Comparison of ENCODE assay signal across 8 mouse cellular contexts in genomic region chr11:4308514-4309450, GRCm38 (mm10). TPM values are rescaled to one million over a fixed set of nuclear protein-coding genes. Genes with fewer than 3 reads are reported as not detected.
DNase-seq lines count a peak whose midpoint lies in the region; ATAC-seq lines count a peak whose summit lies in the region.

No protein-coding gene starts in this region.

- H3K36me3 ChIP-seq in embryonic facial prominence, embryonic 14.5 days (ENCODE audit: control insufficient read depth, insufficient read depth, low read length): no peaks in the 10 kb centered on the region
- no peaks in the 10 kb centered on the region for H3K36me3 ChIP-seq in intestine, embryonic 15.5 days
- H3K36me3 ChIP-seq in neural tube, embryonic 13.5 days: no peaks in the 10 kb centered on the region

- H3K4me3 ChIP-seq in embryonic facial prominence, embryonic 14.5 days (ENCODE audit: low read depth, low read length): peak overlapping the region; percentile 7; the same call in 1 of the 2 replicates
- H3K4me3 ChIP-seq in intestine, embryonic 15.5 days (replicated peaks): no peak overlapping the region
- H3K4me3 ChIP-seq in neural tube, embryonic 13.5 days: no peak overlapping the region

- WGBS in embryonic facial prominence, embryonic 14.5 days: 15% methylated on average over 24 of the region's 25 CpGs
- WGBS in intestine, embryonic 15.5 days: 39% methylated on average over 25 of the region's 25 CpGs
- 51% methylated on average over 25 of the region's 25 CpGs for WGBS in neural tube, embryonic 13.5 days

- peak overlapping the region; percentile 90 for H3K27ac ChIP-seq in embryonic facial prominence, embryonic 14.5 days (replicated peaks; ENCODE audit: low read depth, low read length)
- no peak overlapping the region; the same call in 1 of the 2 replicates for H3K27ac ChIP-seq in intestine, embryonic 15.5 days
- peak overlapping the region; percentile 57; the same call in 1 of the 2 replicates for H3K27ac ChIP-seq in neural tube, embryonic 13.5 days (replicated peaks)

- H3K27me3 ChIP-seq in embryonic facial prominence, embryonic 14.5 days (replicated peaks; ENCODE audit: control insufficient read depth, insufficient read depth, low read length): no peaks in the 10 kb centered on the region; the same call in 1 of the 2 replicates
- H3K27me3 ChIP-seq in intestine, embryonic 15.5 days (replicated peaks): no peaks in the 10 kb centered on the region
- no peaks in the 10 kb centered on the region for H3K27me3 ChIP-seq in neural tube, embryonic 13.5 days

- peak; percentile 85 for ATAC-seq in embryonic facial prominence, embryonic 14.5 days (ENCODE audit: low read depth)
- peak; percentile 36; the same call in 1 of the 2 replicates for ATAC-seq in intestine, embryonic 15.5 days
- no peak for ATAC-seq in neural tube, embryonic 13.5 days (ENCODE audit: low read depth)

- peak overlapping the region; percentile 30; the same call in 1 of the 2 replicates for H3K9ac ChIP-seq in embryonic facial prominence, embryonic 14.5 days (ENCODE audit: low read depth, low read length)
- H3K9ac ChIP-seq in intestine, embryonic 15.5 days: no peak overlapping the region
- H3K9ac ChIP-seq in neural tube, embryonic 13.5 days: no peak overlapping the region; the same call in 1 of the 2 replicates

- H3K9me3 ChIP-seq in embryonic facial prominence, embryonic 14.5 days (ENCODE audit: control insufficient read depth, low read length): no peaks in the 10 kb centered on the region
- no peaks in the 10 kb centered on the region for H3K9me3 ChIP-seq in intestine, embryonic 15.5 days
- no peaks in the 10 kb centered on the region for H3K9me3 ChIP-seq in neural tube, embryonic 13.5 days

- peak; percentile 22 to 35 for DNase-seq in cerebellum, adult 18-20 months
- no peak for DNase-seq in cerebellum, adult 8-10 months
- peak; percentile 34 for DNase-seq in 416B (ENCODE audit: low read depth)
- DNase-seq in embryonic facial prominence, embryonic 14.5 days (ENCODE audit: low spot score): peak; percentile 94
- DNase-seq in ovary, postnatal 10 days (ENCODE audit: low spot score): no peak
- DNase-seq in right cerebral cortex, adult 18-20 months: no peak

- H3K4me1 ChIP-seq in embryonic facial prominence, embryonic 14.5 days (ENCODE audit: control insufficient read depth, insufficient read depth, low read length): peaks cover 29% of the 10 kb centered on the region
- peaks cover 6% of the 10 kb centered on the region for H3K4me1 ChIP-seq in intestine, embryonic 15.5 days (replicated peaks)
- peaks cover 10% of the 10 kb centered on the region; the same call in 1 of the 2 replicates for H3K4me1 ChIP-seq in neural tube, embryonic 13.5 days (replicated peaks)

- peak overlapping the region; percentile 46 for H3K4me2 ChIP-seq in embryonic facial prominence, embryonic 14.5 days (ENCODE audit: low read depth, low read length)
- H3K4me2 ChIP-seq in intestine, embryonic 15.5 days (replicated peaks): peak overlapping the region; percentile 39
- H3K4me2 ChIP-seq in neural tube, embryonic 13.5 days: peak overlapping the region; percentile 26; the same call in 1 of the 2 replicates

RNA-seq across cellular contexts. Expression of gene Lif, which starts 51.4 kb away (rescaled TPM):
- polyA plus RNA-seq in embryonic facial prominence, embryonic 14.5 days (2014; fragmentation: Nextera tagmentation; extraction: Ambion mirVana): 0.57 and 0.67 TPM in 2 replicates
- polyA plus RNA-seq in intestine, embryonic 15.5 days (2015; fragmentation: Nextera tagmentation; extraction: Ambion mirVana): 0.62 and 0.92 TPM in 2 replicates
- polyA plus RNA-seq in neural tube, embryonic 13.5 days (2015; fragmentation: Nextera tagmentation; extraction: Ambion mirVana): not detected in 2 replicates

Comparison
In these comparisons a context has a peak if more than half of its experiments do, and no peak if none do; other contexts are left out.
1. DNase-seq: peak in cerebellum, adult 18-20 months (2 of 2), 416B (single experiment) and embryonic facial prominence, embryonic 14.5 days (single experiment); none in cerebellum, adult 8-10 months (single experiment), ovary, postnatal 10 days (single experiment) and right cerebral cortex, adult 18-20 months (single experiment).
2. Peak in every context shown above with its lines, with median percentiles within 50 percentile points of each other: H3K4me2 ChIP-seq.